Mouse (Mus musculus): ENCODE results near the gene Hao2.

DNA sequence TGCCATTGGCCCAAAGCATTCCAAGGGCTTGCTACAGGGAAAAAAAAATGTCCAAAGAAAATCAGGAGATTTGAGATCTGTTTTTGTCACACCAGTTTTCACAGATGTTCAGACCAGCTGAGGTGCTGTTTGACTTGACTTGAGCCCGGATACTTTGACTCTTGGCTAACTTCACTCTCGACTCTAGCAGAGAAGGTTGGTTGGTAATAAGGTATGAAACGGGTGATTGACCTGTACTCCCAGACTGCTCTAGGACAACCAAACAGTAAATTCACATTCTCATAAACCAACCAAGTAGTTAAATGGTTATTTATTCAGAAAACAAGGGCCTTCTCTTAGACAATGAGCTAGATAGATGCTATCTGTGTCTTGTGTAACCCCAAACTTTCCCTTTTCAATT is 43.4 kb upstream of the Hao2 start:
- TF ChIP-seq CTCF (conservative IDR thresholded peaks at IDR 0.05; ENCODE audit: low read length) (no peak), NANOG (IDR thresholded peaks at IDR 0.05; ENCODE audit: borderline replicate concordance, low read length) (no peak), POU5F1 (IDR thresholded peaks at IDR 0.05; ENCODE audit: borderline replicate concordance, low read length) (no peak)
